Mouse (Mus musculus) embryonic facial prominence, embryonic 15.5 days (tissue): ENCODE results near the gene Ctnnal1. TPM values are rescaled to one million over a fixed set of nuclear protein-coding genes. Genes with fewer than 3 reads are reported as not detected.
"Not testable (repeated sequence)": the region's sequence is repeated elsewhere in the genome, so short reads cannot be mapped to it uniquely, and the experiment has no call there.

Experiments used
- ATAC-seq: fragments of 200-750 bp; cut with Nextera tagmentation; 2 replicates; pipeline ENCODE4 v1.8.0; 2017; ENCODE audit warnings: low read depth, moderate TSS enrichment; ENCODE audit not compliant: insufficient number of reproducible peaks, low FRiP score, low TSS enrichment
- H3K27ac ChIP-seq: fragments of 300-500 bp; sonication (generic); replicated peaks from 2 replicates; pipeline ENCODE4 v1.5.1; 2015; ENCODE audit warnings: mild to moderate bottlenecking, inconsistent platforms
- H3K27me3 ChIP-seq: fragments of 300-500 bp; sonication (generic); 2 replicates; pipeline ENCODE4 v1.6.1; 2015; ENCODE audit warnings: inconsistent platforms
- H3K36me3 ChIP-seq: fragments of 300-500 bp; sonication (generic); 2 replicates; pipeline ENCODE4 v1.6.1; 2015; ENCODE audit warnings: mild to moderate bottlenecking, inconsistent platforms
- H3K4me1 ChIP-seq: fragments of 300-500 bp; sonication (generic); 2 replicates; pipeline ENCODE4 v1.6.1; 2015; ENCODE audit warnings: inconsistent platforms
- H3K4me2 ChIP-seq: fragments of 300-500 bp; sonication (generic); replicated peaks from 2 replicates; pipeline ENCODE4 v1.6.1; 2015; ENCODE audit warnings: mild to moderate bottlenecking, inconsistent platforms
- H3K4me3 ChIP-seq: fragments of 300-500 bp; sonication (generic); replicated peaks from 2 replicates; pipeline ENCODE4 v1.5.1; 2015; ENCODE audit warnings: mild to moderate bottlenecking, inconsistent platforms
- H3K9ac ChIP-seq: fragments of 300-500 bp; sonication (generic); 2 replicates; pipeline ENCODE4 v1.6.1; 2015; ENCODE audit warnings: inconsistent platforms
- H3K9me3 ChIP-seq: fragments of 300-500 bp; sonication (generic); replicated peaks from 2 replicates; pipeline ENCODE4 v1.6.1; 2016; ENCODE audit warnings: inconsistent platforms
- WGBS: fragments of 180-500 bp; shearing (Covaris S2); methylation state at CpG from one replicate; pipeline ENCODE4 v1.1.7; 2015; 5-methylcytosine and 5-hydroxymethylcytosine counted together
- polyA plus RNA-seq: library from polyadenylated mRNA; unstranded; fragments of >200 nt; fragmentation: Nextera tagmentation; extraction: Ambion mirVana; gene quantifications from 2 replicates; pipeline ENCODE4 v1.2.1, GENCODE M21; 2015

The Ctnnal1 gene
- polyA plus RNA-seq, 1 experiment from 2014 or later: 22.8 TPM

- 91% methylated on average over 6 of the region's 6 CpGs for WGBS
- no peaks in the 10 kb centered on the region for H3K9me3 ChIP-seq
- no peaks in the 10 kb centered on the region for H3K27me3 ChIP-seq
- no peak for ATAC-seq
- no peak overlapping the region for H3K9ac ChIP-seq
- H3K36me3 ChIP-seq: peaks cover 39% of the 10 kb centered on the region
- H3K4me2 ChIP-seq: no peak overlapping the region
- H3K4me1 ChIP-seq: no peaks in the 10 kb centered on the region
- H3K27ac ChIP-seq: no peak overlapping the region
- no peak overlapping the region for H3K4me3 ChIP-seq
Observed at GRCm38 (mm10) chr4:56892501-56893115, 27.6 kb upstream of the Ctnnal1 start.

DNA sequence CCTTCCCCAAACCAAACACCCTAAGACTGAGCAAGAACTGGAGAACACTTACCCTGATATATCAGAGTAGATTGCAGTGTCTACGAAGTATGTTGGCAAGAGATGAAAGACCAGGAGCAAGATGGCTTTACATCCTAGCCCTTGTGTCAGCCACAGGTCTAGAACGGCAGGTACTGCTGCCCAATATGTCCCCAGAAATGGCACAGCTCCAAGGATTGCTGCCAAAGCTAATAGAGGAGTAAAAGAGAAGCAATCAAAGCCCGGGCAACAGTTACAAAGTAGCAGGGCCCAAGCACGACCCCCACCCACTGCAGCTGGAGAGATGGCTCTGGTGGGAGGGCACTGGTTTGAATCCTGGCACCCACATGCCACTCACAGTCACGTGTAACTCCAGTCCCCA lies 23.5 kb upstream of the Ctnnal1 start:
- Histone ChIP-seq H3K9me3 (no peaks in the 10 kb centered on the region), H3K27ac (no peak overlapping the region), H3K4me1 (no peaks in the 10 kb centered on the region), H3K27me3 (no peaks in the 10 kb centered on the region), H3K9ac (no peak overlapping the region), H3K4me2 (no peak overlapping the region), H3K4me3 (no peak overlapping the region), H3K36me3 (peaks cover 46% of the 10 kb centered on the region)
- ATAC-seq: peak; percentile 19; the same call in 1 of the 2 replicates
- 74% methylated on average over 5 of the region's 5 CpGs for WGBS

- no peak for ATAC-seq
- H3K9ac ChIP-seq: no peak overlapping the region
- H3K4me3 ChIP-seq: no peak overlapping the region
- no peaks in the 10 kb centered on the region for H3K27me3 ChIP-seq
- H3K4me1 ChIP-seq: no peaks in the 10 kb centered on the region
- H3K36me3 ChIP-seq: peaks cover 55% of the 10 kb centered on the region
- 89% methylated on average over 6 of the region's 6 CpGs for WGBS
- H3K27ac ChIP-seq: no peak overlapping the region
- H3K9me3 ChIP-seq: no peaks in the 10 kb centered on the region
- H3K4me2 ChIP-seq: no peak overlapping the region
Observed at GRCm38 (mm10) chr4:56886286-56886979, 21.4 kb upstream of the Ctnnal1 start.

GRCm38 (mm10) chr4:56880036-56880703 lies 15.2 kb upstream of the Ctnnal1 start:
- H3K27me3 ChIP-seq: no peaks in the 10 kb centered on the region
- peaks cover 52% of the 10 kb centered on the region for H3K36me3 ChIP-seq
- H3K4me1 ChIP-seq: no peaks in the 10 kb centered on the region
- no peaks in the 10 kb centered on the region for H3K9me3 ChIP-seq
- H3K4me3 ChIP-seq: no peak overlapping the region
- no peak overlapping the region for H3K27ac ChIP-seq
- ATAC-seq: no peak
- no peak overlapping the region for H3K9ac ChIP-seq
- H3K4me2 ChIP-seq: no peak overlapping the region
- 88% methylated on average over 11 of the region's 11 CpGs for WGBS

DNA sequence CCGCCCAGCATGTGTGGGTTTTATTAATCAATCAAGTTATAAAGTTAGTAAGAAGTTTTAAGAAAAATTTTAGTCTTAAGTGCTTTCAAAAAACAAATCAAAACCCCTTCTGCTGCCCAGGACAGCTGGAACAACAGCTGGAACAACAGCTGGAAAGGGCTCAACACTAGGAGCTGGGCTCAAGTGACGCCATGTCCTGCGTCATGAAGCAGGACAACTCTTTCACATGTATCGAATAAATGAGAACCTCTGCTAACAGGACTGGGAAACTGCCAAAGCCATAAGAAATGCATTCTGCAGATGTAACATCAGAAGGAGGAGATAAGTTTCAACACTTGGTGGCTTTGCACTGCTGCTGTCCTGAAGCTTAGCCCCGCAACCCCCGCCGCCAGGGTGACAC lies 14.0 kb upstream of the Ctnnal1 start:
- no peak overlapping the region for H3K27ac ChIP-seq
- 87% methylated on average over 7 of the region's 7 CpGs for WGBS
- no peaks in the 10 kb centered on the region for H3K27me3 ChIP-seq
- no peaks in the 10 kb centered on the region for H3K4me1 ChIP-seq
- H3K9me3 ChIP-seq: no peaks in the 10 kb centered on the region
- H3K4me2 ChIP-seq: no peak overlapping the region
- H3K4me3 ChIP-seq: no peak overlapping the region
- H3K36me3 ChIP-seq: peaks cover 47% of the 10 kb centered on the region
- H3K9ac ChIP-seq: no peak overlapping the region
- ATAC-seq: no peak

DNA sequence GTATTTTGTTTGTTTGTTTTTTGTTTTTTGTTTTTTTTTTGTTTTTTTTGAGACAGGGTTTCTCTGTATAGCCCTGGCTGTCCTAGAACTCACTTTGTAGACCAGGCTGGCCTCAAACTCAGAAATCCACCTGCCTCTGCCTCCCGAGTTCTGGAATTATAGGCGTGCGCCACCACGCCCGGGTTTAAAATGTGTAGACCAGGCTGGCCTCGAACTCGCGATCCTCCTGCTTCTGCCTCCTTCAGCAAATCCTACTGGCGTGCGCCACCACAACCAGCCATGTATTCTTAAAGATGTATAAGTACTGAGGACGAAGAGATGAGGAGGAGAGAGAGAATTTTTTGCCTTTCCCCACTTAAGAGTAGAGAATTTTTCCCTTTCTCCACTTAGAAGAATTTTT lies 5.6 kb upstream of the Ctnnal1 start:
- not testable (repeated sequence) for H3K4me2 ChIP-seq, H3K27ac ChIP-seq, H3K4me1 ChIP-seq, H3K27me3 ChIP-seq, H3K9ac ChIP-seq, H3K4me3 ChIP-seq, ATAC-seq, H3K9me3 ChIP-seq
- peaks cover 21% of the 10 kb centered on the region for H3K36me3 ChIP-seq
- WGBS: 95% methylated on average over 11 of the region's 11 CpGs

GRCm38 (mm10) chr4:56867761-56868160 lies 2.8 kb upstream of the Ctnnal1 start:
- Histone ChIP-seq H3K9ac (no peak overlapping the region), H3K4me2 (no peak overlapping the region), H3K4me3 (no peak overlapping the region), H3K4me1 (peaks cover 17% of the 10 kb centered on the region), H3K27me3 (no peaks in the 10 kb centered on the region), H3K9me3 (no peaks in the 10 kb centered on the region), H3K36me3 (peaks cover 8% of the 10 kb centered on the region; the same call in 1 of the 2 replicates), H3K27ac (no peak overlapping the region)
- WGBS: 58% methylated on average over 5 of the region's 5 CpGs
- ATAC-seq: no peak

DNA sequence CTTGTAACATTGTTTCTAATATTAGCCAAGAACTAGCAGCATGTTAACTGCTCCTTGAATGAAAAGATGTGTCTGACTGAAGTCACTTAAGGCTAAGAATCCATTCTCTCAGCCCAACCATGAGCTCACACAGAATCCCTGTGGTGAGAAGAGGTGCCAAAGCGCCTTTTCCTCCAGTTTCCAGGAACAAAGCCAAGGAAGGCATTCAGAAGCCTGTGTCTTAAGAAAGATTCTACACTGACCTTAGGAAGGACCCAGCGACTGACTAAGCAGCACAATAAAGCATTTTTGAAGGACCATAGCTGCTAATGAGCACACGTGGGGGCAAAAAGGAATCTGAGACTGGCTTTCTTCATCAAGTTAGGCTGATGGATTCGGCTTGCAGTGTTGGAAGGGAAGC lies 983 bp upstream of the Ctnnal1 start:
- Histone ChIP-seq H3K4me1 (peaks cover 17% of the 10 kb centered on the region), H3K27ac (0 out of 2 replicates have a peak overlapping the region, but pooled peaks have one; percentile 24), H3K36me3 (0 out of 2 replicates have a peak, but pooled peaks cover under 1% of the 10 kb centered on the region), H3K4me3 (no peak overlapping the region), H3K27me3 (no peaks in the 10 kb centered on the region), H3K9me3 (no peaks in the 10 kb centered on the region), H3K9ac (no peak overlapping the region), H3K4me2 (no peak overlapping the region)
- ATAC-seq: no peak
- 45% methylated on average over 4 of the region's 4 CpGs for WGBS

- no peaks in the 10 kb centered on the region for H3K36me3 ChIP-seq
- peak overlapping the region; percentile 97 for H3K4me2 ChIP-seq
- no peaks in the 10 kb centered on the region for H3K9me3 ChIP-seq
- peak overlapping the region; percentile 90 for H3K27ac ChIP-seq
- under 1% methylated on average over 49 of the region's 49 CpGs for WGBS
- peak overlapping the region; percentile 74 for H3K9ac ChIP-seq
- peaks cover 17% of the 10 kb centered on the region for H3K4me1 ChIP-seq
- peak overlapping the region; percentile 80 for H3K4me3 ChIP-seq
- ATAC-seq: peak; percentile 75
- H3K27me3 ChIP-seq: no peaks in the 10 kb centered on the region
Observed at GRCm38 (mm10) chr4:56864417-56865001, 479 bp downstream of the Ctnnal1 start.

DNA sequence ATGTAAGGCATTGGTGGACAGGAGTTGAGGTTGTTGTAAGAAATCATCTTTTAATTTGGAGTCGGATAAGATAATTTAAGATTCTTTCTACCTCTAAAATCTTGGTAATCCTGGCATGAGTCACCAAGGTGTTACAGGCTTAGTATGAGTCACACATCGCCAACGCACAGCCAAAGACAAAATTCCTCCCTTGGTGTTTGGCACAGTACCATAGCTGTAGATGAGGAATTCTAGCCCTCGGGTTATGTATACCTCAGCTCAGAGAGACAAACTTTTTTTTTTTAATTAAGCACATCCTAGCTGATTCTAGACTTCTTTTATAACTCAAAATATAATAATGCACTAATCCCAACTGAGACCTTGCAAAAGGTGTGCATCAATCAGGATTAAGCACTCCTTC lies 972 bp downstream of the Ctnnal1 start:
- Histone ChIP-seq H3K27me3 (no peaks in the 10 kb centered on the region), H3K4me3 (peak overlapping the region; percentile 80), H3K27ac (no peak overlapping the region), H3K4me2 (peak overlapping the region; percentile 97), H3K9me3 (no peaks in the 10 kb centered on the region), H3K36me3 (no peaks in the 10 kb centered on the region), H3K4me1 (peaks cover 17% of the 10 kb centered on the region), H3K9ac (peak overlapping the region; percentile 74)
- no peak for ATAC-seq
- WGBS: 29% methylated on average over 4 of the region's 4 CpGs

DNA sequence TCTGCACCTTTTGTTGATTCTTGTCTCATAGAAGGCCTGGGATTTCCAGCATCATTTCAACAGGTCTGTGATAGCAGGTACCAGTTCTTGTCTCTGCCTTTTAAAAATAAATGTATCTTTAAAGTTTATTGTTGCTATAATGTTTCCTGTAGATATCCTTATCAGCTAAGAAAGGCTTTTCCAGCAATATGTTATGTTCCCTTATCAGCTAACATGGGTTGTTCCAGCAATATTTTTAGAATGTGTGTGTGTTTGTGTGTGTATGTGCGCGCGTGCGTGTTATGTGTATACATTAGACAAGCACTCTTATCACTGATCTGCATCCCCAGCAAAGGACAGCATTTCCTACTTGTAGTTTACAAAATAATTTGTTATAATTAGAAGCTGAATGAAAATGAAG lies 3.4 kb downstream of the Ctnnal1 start:
- over 99% methylated on average over 4 of the region's 4 CpGs for WGBS
- ATAC-seq: no peak
- H3K4me3 ChIP-seq: no peak overlapping the region
- H3K4me1 ChIP-seq: peaks cover 20% of the 10 kb centered on the region
- H3K27me3 ChIP-seq: no peaks in the 10 kb centered on the region
- no peak overlapping the region for H3K9ac ChIP-seq
- H3K4me2 ChIP-seq: no peak overlapping the region
- H3K36me3 ChIP-seq: no peaks in the 10 kb centered on the region
- H3K27ac ChIP-seq: no peak overlapping the region
- no peaks in the 10 kb centered on the region for H3K9me3 ChIP-seq
